Mouse (Mus musculus): ENCODE results near the gene Usp28. TPM values are rescaled to one million over a fixed set of nuclear protein-coding genes. Genes with fewer than 3 reads are reported as not detected.

Usp28 gene
- polyA plus RNA-seq, 2 experiments: 35.3 to 43.2 TPM

GRCm38 (mm10) chr9:48987201-48988101 lies 2.3 kb downstream of the Usp28 start:
- no peak for TF ChIP-seq POLR2A (IDR thresholded peaks at IDR 0.05; ENCODE audit: borderline replicate concordance, extremely low read depth, insufficient read depth, insufficient read length)
- H3K36me3 ChIP-seq (ENCODE audit: control insufficient read depth, insufficient read depth, low read length): no peaks in the 10 kb centered on the region
- H3K9ac ChIP-seq (ENCODE audit: low read depth, low read length, severe bottlenecking): 0 out of 2 replicates have a peak overlapping the region, but pooled peaks have one; percentile 12
- 28% methylated on average over 12 of the region's 12 CpGs for WGBS
- H3K27me3 ChIP-seq (ENCODE audit: control insufficient read depth, insufficient read depth, low read length): no peaks in the 10 kb centered on the region
- H3K4me3 ChIP-seq (replicated peaks; ENCODE audit: low read length): 0 out of 2 replicates have a peak overlapping the region, but pooled peaks have one; percentile 13
- H3K27ac ChIP-seq (replicated peaks; ENCODE audit: low read depth, low read length): no peak overlapping the region
- no peak for DNase-seq (ENCODE audit: low spot score)
- ATAC-seq (ENCODE audit: low FRiP score, low read depth): no peak
- peak overlapping the region; percentile 33 for H3K4me2 ChIP-seq (replicated peaks; ENCODE audit: low read depth, low read length, severe bottlenecking)
- no peaks in the 10 kb centered on the region for H3K9me3 ChIP-seq (ENCODE audit: control insufficient read depth, low read length)
- peaks cover 12% of the 10 kb centered on the region for H3K4me1 ChIP-seq (ENCODE audit: control insufficient read depth, insufficient read depth, low read length)

GRCm38 (mm10) chr9:48991671-48992070 lies 6.5 kb downstream of the Usp28 start:
- no peak overlapping the region for H3K27ac ChIP-seq (replicated peaks; ENCODE audit: low read depth, low read length)
- H3K4me2 ChIP-seq (replicated peaks; ENCODE audit: low read depth, low read length, severe bottlenecking): no peak overlapping the region
- 76% methylated on average over 5 of the region's 5 CpGs for WGBS
- no peak overlapping the region for H3K9ac ChIP-seq (ENCODE audit: low read depth, low read length, severe bottlenecking)
- no peaks in the 10 kb centered on the region for H3K9me3 ChIP-seq (ENCODE audit: control insufficient read depth, low read length)
- H3K27me3 ChIP-seq (ENCODE audit: control insufficient read depth, insufficient read depth, low read length): no peaks in the 10 kb centered on the region
- H3K4me3 ChIP-seq (replicated peaks; ENCODE audit: low read length): no peak overlapping the region
- H3K36me3 ChIP-seq (ENCODE audit: control insufficient read depth, insufficient read depth, low read length): no peaks in the 10 kb centered on the region; the same call in 1 of the 2 replicates
- no peak for ATAC-seq (ENCODE audit: low FRiP score, low read depth)
- no peak for TF ChIP-seq POLR2A (IDR thresholded peaks at IDR 0.05; ENCODE audit: borderline replicate concordance, extremely low read depth, insufficient read depth, insufficient read length)
- H3K4me1 ChIP-seq (ENCODE audit: control insufficient read depth, insufficient read depth, low read length): peaks cover 11% of the 10 kb centered on the region
- DNase-seq (ENCODE audit: low spot score): no peak

GRCm38 (mm10) chr9:48994779-48995178 lies 9.6 kb downstream of the Usp28 start:
- H3K36me3 ChIP-seq (ENCODE audit: control insufficient read depth, insufficient read depth, low read length): no peaks in the 10 kb centered on the region; the same call in 1 of the 2 replicates
- DNase-seq (ENCODE audit: low spot score) (no peak), ATAC-seq (ENCODE audit: low FRiP score, low read depth) (no peak)
- no peak overlapping the region for H3K27ac ChIP-seq (replicated peaks; ENCODE audit: low read depth, low read length)
- H3K9me3 ChIP-seq (ENCODE audit: control insufficient read depth, low read length): no peaks in the 10 kb centered on the region
- H3K4me1 ChIP-seq (ENCODE audit: control insufficient read depth, insufficient read depth, low read length): no peaks in the 10 kb centered on the region
- H3K9ac ChIP-seq (ENCODE audit: low read depth, low read length, severe bottlenecking): no peak overlapping the region
- H3K4me2 ChIP-seq (replicated peaks; ENCODE audit: low read depth, low read length, severe bottlenecking): no peak overlapping the region
- H3K4me3 ChIP-seq (replicated peaks; ENCODE audit: low read length): no peak overlapping the region
- H3K27me3 ChIP-seq (ENCODE audit: control insufficient read depth, insufficient read depth, low read length): no peaks in the 10 kb centered on the region
- TF ChIP-seq POLR2A (IDR thresholded peaks at IDR 0.05; ENCODE audit: borderline replicate concordance, extremely low read depth, insufficient read depth, insufficient read length): no peak
- WGBS: 94% methylated on average over 7 of the region's 7 CpGs

- no peaks in the 10 kb centered on the region for H3K4me1 ChIP-seq (ENCODE audit: control insufficient read depth, insufficient read depth, low read length)
- no peak overlapping the region for H3K4me3 ChIP-seq (replicated peaks; ENCODE audit: low read length)
- H3K4me2 ChIP-seq (replicated peaks; ENCODE audit: low read depth, low read length, severe bottlenecking): no peak overlapping the region
- no peak for DNase-seq (ENCODE audit: low spot score)
- no peak overlapping the region for H3K27ac ChIP-seq (replicated peaks; ENCODE audit: low read depth, low read length)
- peaks cover 7% of the 10 kb centered on the region; the same call in 1 of the 2 replicates for H3K36me3 ChIP-seq (ENCODE audit: control insufficient read depth, insufficient read depth, low read length)
- no peak for TF ChIP-seq POLR2A (IDR thresholded peaks at IDR 0.05; ENCODE audit: borderline replicate concordance, extremely low read depth, insufficient read depth, insufficient read length)
- H3K9ac ChIP-seq (ENCODE audit: low read depth, low read length, severe bottlenecking): no peak overlapping the region
- no peaks in the 10 kb centered on the region for H3K9me3 ChIP-seq (ENCODE audit: control insufficient read depth, low read length)
- H3K27me3 ChIP-seq (ENCODE audit: control insufficient read depth, insufficient read depth, low read length): no peaks in the 10 kb centered on the region
- no peak for ATAC-seq (ENCODE audit: low FRiP score, low read depth)
- WGBS: 91% methylated on average over 1 of the region's 1 CpGs
These were observed 10.6 kb downstream of the Usp28 start for GRCm38 (mm10) chr9:48995735-48996134.

- 70% methylated on average over 6 of the region's 6 CpGs for WGBS
- peaks cover 32% of the 10 kb centered on the region for H3K36me3 ChIP-seq (ENCODE audit: control insufficient read depth, insufficient read depth, low read length)
- no peak for TF ChIP-seq POLR2A (IDR thresholded peaks at IDR 0.05; ENCODE audit: borderline replicate concordance, extremely low read depth, insufficient read depth, insufficient read length)
These were observed 14.1 kb downstream of the Usp28 start for GRCm38 (mm10) chr9:48999256-48999655.

More at GRCm38 (mm10) chr9:48999256-48999655, 14.1 kb downstream of the Usp28 start:
- Histone ChIP-seq H3K4me3 (replicated peaks; ENCODE audit: low read length) (no peak overlapping the region), H3K9ac (ENCODE audit: low read depth, low read length, severe bottlenecking) (no peak overlapping the region), H3K27me3 (ENCODE audit: control insufficient read depth, insufficient read depth, low read length) (no peaks in the 10 kb centered on the region), H3K27ac (replicated peaks; ENCODE audit: low read depth, low read length) (no peak overlapping the region), H3K4me1 (ENCODE audit: control insufficient read depth, insufficient read depth, low read length) (no peaks in the 10 kb centered on the region), H3K9me3 (ENCODE audit: control insufficient read depth, low read length) (no peaks in the 10 kb centered on the region), H3K4me2 (replicated peaks; ENCODE audit: low read depth, low read length, severe bottlenecking) (no peak overlapping the region)
- no peak for ATAC-seq (ENCODE audit: low FRiP score, low read depth)
- DNase-seq (ENCODE audit: low spot score): no peak

Measured in limb, embryonic 14.5 days (tissue).